Mouse (Mus musculus): ENCODE data around the gene Crygn.

The Crygn gene

DNA sequence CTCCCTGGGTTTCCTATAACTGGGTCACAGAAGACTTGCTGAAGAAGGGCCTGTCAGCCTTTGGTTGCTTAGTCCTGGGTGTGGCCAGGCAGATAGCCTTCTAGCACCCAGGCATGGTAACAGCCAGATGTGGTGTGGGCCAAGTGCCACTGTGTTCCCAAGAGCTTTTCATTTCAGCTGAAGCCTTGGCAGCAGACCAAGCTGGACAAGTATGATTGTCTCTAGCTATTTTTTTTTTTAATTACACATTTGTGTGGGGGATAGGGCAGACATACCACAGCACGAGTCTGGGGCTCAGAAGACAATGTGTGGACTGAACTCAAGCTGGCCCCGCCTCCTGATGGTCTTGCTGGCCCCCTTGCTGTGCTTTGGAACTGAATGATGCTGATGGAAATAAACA, 47.8 kb downstream of the Crygn start:
- no peak for DNase-seq (ENCODE audit: low spot score in 2 of 2)

DNA sequence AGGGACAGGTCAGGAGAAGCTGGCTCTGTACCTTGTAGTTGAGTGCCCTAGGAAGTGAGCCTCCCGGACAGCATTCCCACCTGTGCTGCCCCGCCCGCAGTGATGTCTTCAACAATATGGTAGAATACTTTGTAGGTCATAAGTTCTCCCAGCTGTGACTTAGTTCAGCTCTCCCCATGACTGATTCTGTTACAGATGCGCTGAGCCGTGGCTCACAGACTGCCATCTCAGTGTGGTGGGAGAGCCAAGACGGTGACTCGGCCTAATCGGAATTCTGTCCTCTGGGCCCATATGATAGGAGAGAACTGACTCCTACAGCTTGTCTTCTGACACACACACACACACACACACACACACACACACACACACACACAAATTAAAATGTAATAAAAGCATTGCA, 53.2 kb downstream of the Crygn start:
- DNase-seq (ENCODE audit: low spot score in 2 of 2) = no peak

DNA sequence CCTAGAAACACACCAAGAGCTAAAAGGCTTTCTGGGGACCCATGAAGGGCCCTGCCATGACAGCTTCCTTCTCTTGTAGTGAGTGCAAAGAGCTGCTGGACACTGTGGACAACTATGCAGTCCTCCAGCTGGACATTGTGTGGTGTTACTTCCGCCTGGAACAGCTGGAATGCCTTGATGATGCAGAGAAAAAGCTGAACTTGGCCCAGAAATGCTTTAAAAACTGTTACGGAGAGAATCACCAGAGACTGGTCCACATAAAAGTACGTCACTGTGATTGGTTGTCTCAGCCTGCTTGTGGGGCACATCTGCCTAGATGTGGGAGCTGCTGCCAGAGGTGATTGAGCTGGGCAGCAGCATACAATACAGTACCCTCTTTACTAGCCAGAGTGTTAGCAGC, 56.5 kb downstream of the Crygn start:
- no peak for DNase-seq (ENCODE audit: low spot score in 2 of 2)

All from spleen, postnatal 36 days (tissue).